Mouse (Mus musculus): Measurements from ENCODE around the gene Dmxl2.
A peak's percentile ranks its signal among the peaks of the same experiment; 100 is the strongest.

Dmxl2 gene

GRCm38 (mm10) chr9:54500832-54501452 lies 484 bp downstream of the Dmxl2 start:
- no peak for DNase-seq (ENCODE audit: low read depth in 1 of 2, low spot score in 2 of 2)

- DNase-seq (ENCODE audit: low read depth in 1 of 2, low spot score in 2 of 2): no peak
Observed at GRCm38 (mm10) chr9:54499791-54500190, 1.6 kb downstream of the Dmxl2 start.

- no peak for DNase-seq (ENCODE audit: low read depth in 1 of 2, low spot score in 2 of 2)
Observed at GRCm38 (mm10) chr9:54499291-54499690, 2.1 kb downstream of the Dmxl2 start.

GRCm38 (mm10) chr9:54490431-54490830 lies 11.0 kb downstream of the Dmxl2 start:
- DNase-seq (ENCODE audit: low read depth in 1 of 2, low spot score in 2 of 2): no peak

- DNase-seq (ENCODE audit: low read depth in 1 of 2, low spot score in 2 of 2): no peak
Observed at GRCm38 (mm10) chr9:54489599-54489998, 11.8 kb downstream of the Dmxl2 start.

- no peak for DNase-seq (ENCODE audit: low read depth in 1 of 2, low spot score in 2 of 2)
Observed at GRCm38 (mm10) chr9:54484927-54485326, 16.5 kb downstream of the Dmxl2 start.

- no peak for DNase-seq (ENCODE audit: low read depth in 1 of 2, low spot score in 2 of 2)
Observed at GRCm38 (mm10) chr9:54483215-54483614, 18.2 kb downstream of the Dmxl2 start.

- DNase-seq (ENCODE audit: low read depth in 1 of 2, low spot score in 2 of 2): no peak
Observed at GRCm38 (mm10) chr9:54482763-54483162, 18.7 kb downstream of the Dmxl2 start.

GRCm38 (mm10) chr9:54479054-54479453 lies 22.4 kb downstream of the Dmxl2 start:
- DNase-seq (ENCODE audit: low read depth in 1 of 2, low spot score in 2 of 2): no peak

GRCm38 (mm10) chr9:54478117-54478516 lies 23.3 kb downstream of the Dmxl2 start:
- no peak for DNase-seq (ENCODE audit: low read depth in 1 of 2, low spot score in 2 of 2)

- DNase-seq (ENCODE audit: low read depth in 1 of 2, low spot score in 2 of 2): no peak
Observed at GRCm38 (mm10) chr9:54474546-54474945, 26.9 kb downstream of the Dmxl2 start.

GRCm38 (mm10) chr9:54474031-54474430 lies 27.4 kb downstream of the Dmxl2 start:
- no peak for DNase-seq (ENCODE audit: low read depth in 1 of 2, low spot score in 2 of 2)

GRCm38 (mm10) chr9:54472784-54473183 lies 28.6 kb downstream of the Dmxl2 start:
- no peak for DNase-seq (ENCODE audit: low read depth in 1 of 2, low spot score in 2 of 2)

GRCm38 (mm10) chr9:54469339-54469738 lies 32.1 kb downstream of the Dmxl2 start:
- DNase-seq (ENCODE audit: low read depth in 1 of 2, low spot score in 2 of 2): no peak

- peak in 1 of 2 experiments; percentile 16 for DNase-seq (ENCODE audit: low read depth in 1 of 2, low spot score in 2 of 2)
Observed at GRCm38 (mm10) chr9:54467433-54467933, 33.9 kb downstream of the Dmxl2 start.

GRCm38 (mm10) chr9:54463483-54464054 lies 37.9 kb downstream of the Dmxl2 start:
- no peak for DNase-seq (ENCODE audit: low read depth in 1 of 2, low spot score in 2 of 2)

GRCm38 (mm10) chr9:54439015-54439414 lies 62.4 kb downstream of the Dmxl2 start:
- DNase-seq (ENCODE audit: low read depth in 1 of 2, low spot score in 2 of 2): no peak

GRCm38 (mm10) chr9:54438246-54438645 lies 63.2 kb downstream of the Dmxl2 start:
- DNase-seq (ENCODE audit: low read depth in 1 of 2, low spot score in 2 of 2): no peak

GRCm38 (mm10) chr9:54416238-54416637 lies 85.2 kb downstream of the Dmxl2 start:
- DNase-seq (ENCODE audit: low read depth in 1 of 2, low spot score in 2 of 2): no peak

GRCm38 (mm10) chr9:54356756-54357155 lies 144.7 kb downstream of the Dmxl2 start:
- no peak for DNase-seq (ENCODE audit: low read depth in 1 of 2, low spot score in 2 of 2)

- no peak for DNase-seq (ENCODE audit: low read depth in 1 of 2, low spot score in 2 of 2)
Observed at GRCm38 (mm10) chr9:54342026-54342425, 159.4 kb downstream of the Dmxl2 start.

GRCm38 (mm10) chr9:54336532-54337144 lies 164.8 kb downstream of the Dmxl2 start:
- no peak for DNase-seq (ENCODE audit: low read depth in 1 of 2, low spot score in 2 of 2)

Measured in monocyte, adult 2 months (primary cell).